Mouse (Mus musculus): ENCODE measurements around the gene Ccdc183.

GRCm38 (mm10) chr2:25582466-25583119 lies 34.9 kb downstream of the Ccdc183 start:
- TF ChIP-seq EP300 (IDR thresholded peaks at IDR 0.05; ENCODE audit: insufficient read depth, low read depth, low read length) (no peak), CTCF (IDR thresholded peaks at IDR 0.05) (no peak)

Measured in heart, adult 2 months (tissue).